Mouse (Mus musculus) Patski (cell line): Measurements from ENCODE around the gene Timm29. TPM values are rescaled to one million over a fixed set of nuclear protein-coding genes. Genes with fewer than 3 reads are reported as not detected.

Experiments
- ATAC-seq: fragments of 100-300 bp; one replicate; pipeline ENCODE4 v1.8.0; 2021
- CTCF ChIA-PET: fragments of 350-600 bp; sonication (Branson Sonifier 250); formaldehyde crosslinking; loops from one replicate; lab custom pipeline; 2022; ENCODE audit warnings: inconsistent platforms; lab: Charles Lee
- POLR2A ChIA-PET: fragments of 350-600 bp; sonication (Branson Sonifier 250); formaldehyde crosslinking; loops from one replicate; lab custom pipeline; 2022; ENCODE audit warnings: antibody characterized with exemption, inconsistent platforms; lab: Charles Lee
- DNase-seq: peaks from one replicate; pipeline ENCODE4 v3.0.0-alpha.2; 2011; ENCODE audit warnings: low read depth, low spot score
- H3K27me3 ChIP-seq: fragments of 371-371 bp; one replicate; pipeline ENCODE4 v1.5.1; 2021
- CTCF ChIP-seq: fragments of 100-300 bp; IDR thresholded peaks from one replicate; pipeline ENCODE4 v1.5.1; 2021
- in situ Hi-C: fragments of 300-500 bp; cut with MboI; formaldehyde crosslinking; loops from 3 replicates; pipeline ENCODE4 v1.11.1; 2018; ENCODE audit warnings: low pct_unique_long_range_greater_than_20kb, mixed read lengths
- polyA plus RNA-seq: library from polyadenylated mRNA; unstranded; gene quantifications from one replicate; pipeline ENCODE4 v1.2.3, GENCODE M21; 2021

The Timm29 gene
- polyA plus RNA-seq, 1 experiment from 2014 or later = 38.9 TPM

DNA sequence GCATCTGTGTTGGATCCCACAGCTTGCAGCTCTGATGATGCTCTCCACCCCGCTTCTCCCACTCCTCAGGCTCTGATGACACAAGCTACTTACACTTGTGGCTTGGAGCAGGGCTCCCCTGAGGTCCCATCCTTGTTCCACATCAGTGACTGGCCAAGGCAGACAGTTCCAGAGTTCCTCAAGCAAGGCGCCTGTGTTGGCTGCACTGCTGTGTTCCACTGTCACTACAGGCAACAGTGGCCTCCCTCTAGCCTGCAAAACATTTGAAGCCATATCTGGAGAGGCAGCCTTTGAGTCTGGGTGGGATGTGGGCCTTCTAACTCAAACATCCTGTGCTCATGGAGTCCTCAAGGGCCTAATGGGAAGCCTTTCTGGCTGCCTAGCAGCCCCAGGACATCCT lies 35.5 kb upstream of the Timm29 start:
- ATAC-seq = no peak
- no peak for TF ChIP-seq CTCF
- in situ Hi-C loops = no loop called here
- no peak for DNase-seq
- H3K27me3 ChIP-seq = no peaks in the 10 kb centered on the region
- ChIA-PET POLR2A (no interaction called here), CTCF (no interaction called here)

DNA sequence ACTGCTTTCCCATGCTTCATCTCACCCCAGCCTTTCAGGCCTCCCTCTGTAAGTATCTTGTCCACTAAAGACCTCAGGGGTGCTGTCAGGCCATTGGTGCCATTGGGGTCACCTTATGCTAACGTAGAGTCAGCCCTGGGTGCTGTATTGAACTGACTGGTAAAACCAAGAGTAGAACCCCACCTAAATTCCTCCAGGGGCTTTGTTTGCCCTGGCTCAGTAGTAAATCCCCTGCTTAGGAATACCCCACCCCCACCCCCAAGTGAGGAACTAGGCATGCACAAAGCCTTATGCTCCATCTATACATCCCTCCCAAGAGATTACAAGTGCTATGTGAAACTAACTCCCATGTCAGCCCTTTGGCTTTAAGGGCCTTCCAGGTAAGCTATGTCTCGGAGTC lies 35.0 kb upstream of the Timm29 start:
- no peak for TF ChIP-seq CTCF
- ChIA-PET POLR2A (no interaction called here), CTCF (no interaction called here)
- in situ Hi-C loops = no loop called here
- ATAC-seq (no peak), DNase-seq (no peak)
- H3K27me3 ChIP-seq = no peaks in the 10 kb centered on the region

DNA sequence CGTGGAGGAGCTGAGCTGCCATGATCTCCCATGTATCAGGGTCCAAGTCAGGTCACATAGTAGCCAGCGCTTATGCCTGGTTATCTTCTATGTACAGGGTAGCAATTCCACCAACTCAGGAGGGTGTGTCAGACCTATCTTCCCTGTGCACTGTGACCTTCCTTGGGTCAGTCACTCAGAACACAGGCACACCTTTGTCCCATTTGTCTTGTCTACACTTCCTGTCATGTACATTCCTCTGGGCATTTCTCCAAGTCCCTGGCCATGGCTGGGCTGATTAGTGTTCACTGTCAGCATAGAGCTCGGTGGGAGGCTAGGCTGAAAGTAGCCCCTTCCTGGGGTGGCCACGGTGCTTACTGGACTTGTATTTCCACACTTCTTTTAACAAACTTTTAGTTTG lies 34.2 kb upstream of the Timm29 start:
- ChIA-PET CTCF (interaction anchor here (1.4 kb wide), 1 partner anchor 8 kb away, joined by 4 read pairs; no protein-coding TSS in a partner anchor), POLR2A (no interaction called here)
- no peaks in the 10 kb centered on the region for H3K27me3 ChIP-seq
- no peak for ATAC-seq
- in situ Hi-C loops = no loop called here
- no peak for TF ChIP-seq CTCF
- no peak for DNase-seq

DNA sequence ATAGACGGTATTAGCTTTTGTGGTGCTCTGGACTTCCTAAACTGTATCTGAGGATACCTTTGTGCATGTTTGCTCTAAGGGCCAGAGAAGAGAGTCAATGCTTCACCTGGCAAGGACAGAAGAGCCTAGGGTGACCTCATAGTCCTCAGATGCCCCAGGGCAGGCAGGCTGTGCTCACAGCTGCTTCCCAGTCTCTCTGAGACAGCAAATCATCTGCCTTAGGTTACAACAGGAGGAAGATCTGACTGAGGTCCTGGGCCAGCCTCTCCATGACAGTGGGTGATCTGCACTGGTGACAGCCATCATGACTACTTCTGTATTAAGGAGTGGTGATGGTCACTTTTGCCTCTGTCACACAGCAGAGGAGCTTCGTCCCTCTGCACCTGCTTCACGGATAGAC lies 33.4 kb upstream of the Timm29 start:
- no peak for TF ChIP-seq CTCF
- DNase-seq (no peak), ATAC-seq (no peak)
- in situ Hi-C loops = no loop called here
- no peaks in the 10 kb centered on the region for H3K27me3 ChIP-seq
- CTCF ChIA-PET = interaction anchor here (1.4 kb wide), 1 partner anchor 9 kb away, joined by 4 read pairs; no protein-coding TSS in a partner anchor
- POLR2A ChIA-PET = no interaction called here

DNA sequence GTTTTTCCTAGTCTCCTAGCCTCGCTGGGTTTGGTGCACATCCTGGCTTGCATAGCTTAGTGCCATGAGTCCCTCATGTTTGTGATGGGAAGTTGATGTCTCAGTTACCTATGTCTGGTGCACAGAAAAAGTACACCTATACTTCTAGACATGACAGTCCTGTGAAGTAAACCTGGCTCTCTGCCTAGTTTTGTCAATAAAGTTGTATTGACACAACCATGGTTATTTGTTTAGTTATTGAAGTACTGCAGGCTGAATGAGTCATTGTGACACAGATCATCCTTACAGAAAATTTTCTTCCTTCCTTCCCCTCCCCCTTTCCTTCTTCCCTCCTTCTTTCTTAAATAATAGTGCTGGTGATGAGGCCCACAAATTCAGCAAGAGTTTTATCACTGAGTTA lies 28.1 kb upstream of the Timm29 start:
- ChIA-PET POLR2A (interaction anchor here (0.7 kb wide), 1 partner anchor 21 kb away, joined by 3 read pairs; no protein-coding TSS in a partner anchor), CTCF (interaction anchor here (0.6 to 2.6 kb wide), 2 partner anchors 9 to 11 kb away, joined by 3 to 7 read pairs; no protein-coding TSS in a partner anchor)
- no peaks in the 10 kb centered on the region for H3K27me3 ChIP-seq
- no peak for TF ChIP-seq CTCF
- no peak for DNase-seq
- no peak for ATAC-seq
- in situ Hi-C loops = no loop called here

DNA sequence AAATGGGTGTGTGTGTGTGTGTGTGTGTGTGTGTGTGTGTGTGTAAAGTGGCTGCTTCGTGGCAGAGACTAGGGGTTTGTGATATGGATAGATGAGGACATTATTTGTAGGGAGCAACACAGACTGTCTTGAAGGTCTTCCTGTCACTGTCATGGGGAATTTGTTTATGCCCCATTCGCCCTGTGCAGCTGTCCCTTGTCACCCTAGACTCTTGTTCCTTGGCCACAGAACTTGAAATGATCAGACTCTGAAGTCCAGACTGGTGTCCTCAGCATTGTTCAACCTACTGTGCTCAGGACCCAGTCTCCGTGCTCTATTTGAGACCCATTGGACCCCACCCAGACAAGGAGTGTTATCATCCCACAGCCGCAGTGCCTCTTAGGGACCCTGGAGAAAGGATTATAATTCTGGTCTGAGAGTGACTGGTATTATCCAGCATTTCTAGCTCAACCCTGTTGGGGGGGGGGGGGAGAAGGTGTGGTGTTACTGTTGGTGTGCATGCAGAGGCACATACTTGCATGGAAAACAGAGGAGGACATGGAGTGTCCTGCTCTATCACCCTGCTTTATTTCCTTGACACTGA lies 27.4 kb upstream of the Timm29 start:
- no peak for TF ChIP-seq CTCF
- ATAC-seq (no peak), DNase-seq (no peak)
- no peaks in the 10 kb centered on the region for H3K27me3 ChIP-seq
- in situ Hi-C loops = no loop called here
- POLR2A ChIA-PET = interaction anchor here (0.6 kb wide), 1 partner anchor 27 kb away, joined by 4 read pairs; no protein-coding TSS in a partner anchor
- CTCF ChIA-PET = no interaction called here

DNA sequence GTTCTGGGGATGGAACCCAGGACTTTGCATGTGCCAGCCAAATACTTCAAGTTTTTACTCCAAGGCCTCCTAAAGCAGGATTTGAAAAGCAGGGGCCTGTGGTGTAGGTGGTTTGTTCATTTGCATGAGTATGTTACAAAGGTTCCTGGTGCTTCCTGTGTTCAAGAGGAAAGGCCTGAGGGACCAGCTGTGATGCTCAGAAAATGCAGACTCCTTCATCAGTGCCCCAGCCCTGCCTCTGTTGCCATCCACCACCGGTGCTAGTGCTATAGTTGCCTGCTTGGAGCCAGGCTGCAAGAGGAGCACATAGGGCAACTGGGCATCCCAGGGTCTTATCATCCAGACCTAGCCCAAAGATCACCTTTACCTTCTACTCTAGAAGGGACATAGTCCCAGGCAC lies 26.0 kb upstream of the Timm29 start:
- DNase-seq (no peak), ATAC-seq (no peak)
- TF ChIP-seq CTCF = no peak
- no peaks in the 10 kb centered on the region for H3K27me3 ChIP-seq
- ChIA-PET CTCF (interaction anchor here (1.3 to 1.9 kb wide), 2 partner anchors 11 to 194 kb away, joined by 3 read pairs; no protein-coding TSS in a partner anchor), POLR2A (no interaction called here)
- in situ Hi-C loops = no loop called here

DNA sequence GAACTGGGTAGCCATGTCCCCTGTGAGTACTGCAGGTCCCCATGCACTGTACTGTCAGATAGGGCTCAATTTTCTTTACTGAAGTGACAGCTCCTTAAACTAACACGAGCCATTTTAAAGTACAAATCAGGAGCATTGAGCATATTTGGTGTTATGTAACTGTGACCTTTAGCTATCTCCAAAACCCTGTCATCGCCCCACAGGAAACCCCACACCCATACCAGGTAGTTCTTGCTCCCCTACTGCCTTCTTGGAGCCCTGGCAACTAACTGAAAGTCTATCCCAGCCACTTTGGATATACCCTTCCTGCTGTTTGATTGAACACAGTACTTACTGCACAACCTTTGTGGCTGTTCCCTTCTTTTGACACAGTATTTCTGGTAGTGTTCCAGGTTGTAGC lies 25.5 kb upstream of the Timm29 start:
- CTCF ChIA-PET = interaction anchor here (1.9 kb wide), 1 partner anchor 194 kb away, joined by 3 read pairs; no protein-coding TSS in a partner anchor
- DNase-seq = no peak
- no peak for ATAC-seq
- in situ Hi-C loops = no loop called here
- no peaks in the 10 kb centered on the region for H3K27me3 ChIP-seq
- POLR2A ChIA-PET = no interaction called here
- no peak for TF ChIP-seq CTCF

DNA sequence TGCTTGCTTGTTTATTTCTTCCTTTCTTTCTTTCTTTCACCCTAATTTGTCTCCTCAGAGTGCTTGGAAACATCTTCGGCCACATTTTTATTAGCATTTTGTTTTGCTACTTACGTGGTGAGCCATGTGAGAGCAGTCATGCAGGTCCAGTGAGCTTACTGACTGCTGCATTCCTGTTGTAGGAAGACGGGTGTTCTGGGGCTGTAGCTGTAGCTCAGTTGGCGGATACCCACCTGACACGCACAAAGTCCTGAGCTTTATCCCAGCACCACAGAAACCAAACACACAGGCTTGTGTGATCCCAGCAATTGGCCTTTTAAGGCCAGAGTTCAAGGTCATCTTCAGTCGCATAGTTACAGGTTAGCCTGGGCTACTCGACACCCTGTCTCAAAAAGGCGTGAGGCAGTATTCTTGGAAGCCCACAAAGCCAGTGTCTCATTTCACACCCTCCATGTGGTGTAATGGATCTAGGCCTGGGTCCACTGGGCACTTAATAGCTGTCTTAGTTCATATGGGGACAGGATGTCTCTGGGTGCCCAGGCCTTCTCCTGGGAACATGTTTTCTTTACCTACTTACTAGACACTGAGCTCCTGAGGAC lies 23.8 kb upstream of the Timm29 start:
- CTCF ChIA-PET = interaction anchor here (0.8 to 1.5 kb wide), 3 partner anchors 9 to 21 kb away, joined by 3 to 5 read pairs (median 3); no protein-coding TSS in a partner anchor

DNA sequence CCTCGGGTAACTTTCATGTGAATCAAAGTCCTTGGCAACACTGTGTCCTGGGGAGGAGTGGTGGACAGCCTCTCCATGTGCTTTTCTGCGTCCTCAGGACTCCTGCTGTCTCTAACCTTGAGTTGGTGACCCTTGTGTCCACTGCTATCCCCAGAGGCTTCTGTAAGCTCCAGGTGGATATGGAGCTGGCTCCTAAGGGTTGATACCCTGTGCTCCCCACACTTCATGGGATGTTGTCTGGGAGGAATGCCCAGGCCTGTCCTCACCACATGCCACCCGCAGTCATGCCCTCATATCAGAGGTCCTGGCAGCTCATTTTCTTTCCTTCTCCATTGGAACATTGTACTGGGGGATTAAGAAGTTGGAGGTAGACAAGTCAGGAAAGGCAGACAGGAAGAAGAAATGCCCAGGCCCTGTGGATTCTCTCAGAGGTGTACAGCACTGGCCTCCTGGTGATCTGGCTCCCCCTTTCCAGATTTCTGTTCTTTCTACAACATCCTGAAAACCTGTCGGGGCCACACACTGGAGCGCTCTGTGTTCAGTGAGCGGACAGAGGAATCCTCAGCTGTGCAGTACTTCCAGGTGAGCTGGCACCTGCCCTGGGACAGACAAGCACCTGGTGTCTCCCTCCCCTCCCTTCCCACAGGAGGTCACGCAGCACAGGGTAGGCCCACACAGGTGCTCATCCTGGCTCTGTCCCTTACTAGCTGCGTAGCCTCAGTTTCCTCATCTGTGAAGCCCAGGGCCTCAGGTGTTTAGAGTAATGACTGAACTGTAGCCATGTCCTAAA lies 18.3 kb upstream of the Timm29 start:
- DNase-seq (no peak), ATAC-seq (no peak)
- in situ Hi-C loops = no loop called here
- POLR2A ChIA-PET = no interaction called here
- TF ChIP-seq CTCF = no peak
- H3K27me3 ChIP-seq = no peaks in the 10 kb centered on the region
- CTCF ChIA-PET = interaction anchor here (1.0 kb wide), 1 partner anchor 26 kb away, joined by 3 read pairs; no protein-coding TSS in a partner anchor

More for the DNA sequence above, 23.8 kb upstream of the Timm29 start:
- no peaks in the 10 kb centered on the region for H3K27me3 ChIP-seq
- TF ChIP-seq CTCF = no peak
- DNase-seq (no peak), ATAC-seq (peak; percentile 65)
- POLR2A ChIA-PET = interaction anchor here (0.6 to 1.1 kb wide), 3 partner anchors 10 to 16 kb away, joined by 3 read pairs; no protein-coding TSS in a partner anchor
- in situ Hi-C loops = no loop called here
